Mouse (Mus musculus) heart, adult 2 months (tissue): ENCODE data around the gene Adprm.

Experiments used
- CTCF ChIP-seq: fragments of 200-600 bp; IDR thresholded peaks from 2 replicates; pipeline ENCODE4 v1.8.1; 2022; ENCODE audit warnings: antibody characterized with exemption, mild to moderate bottlenecking, moderate library complexity
- EP300 ChIP-seq: fragments of 200-500 bp; IDR thresholded peaks from 2 replicates; pipeline ENCODE4 v1.6.1; 2011; ENCODE audit warnings: low read depth, low read length, control low read depth; ENCODE audit not compliant: insufficient read depth
- POLR2A ChIP-seq: fragments of 200-500 bp; IDR thresholded peaks from 2 replicates; pipeline ENCODE4 v1.6.1; 2011; ENCODE audit warnings: mild to moderate bottlenecking, low read depth, low read length, control low read depth; ENCODE audit not compliant: insufficient read depth

- no peak for TF ChIP-seq POLR2A
- no peak for TF ChIP-seq EP300
- TF ChIP-seq CTCF = no peak
These were observed 50.7 kb downstream of the Adprm start for GRCm38 (mm10) chr11:67001717-67002116.
